Mouse (Mus musculus): ENCODE data around the gene Pgbd5.
"Not testable (repeated sequence)": the region's sequence is repeated elsewhere in the genome, so short reads cannot be mapped to it uniquely, and the experiment has no call there.

The Pgbd5 gene

DNA sequence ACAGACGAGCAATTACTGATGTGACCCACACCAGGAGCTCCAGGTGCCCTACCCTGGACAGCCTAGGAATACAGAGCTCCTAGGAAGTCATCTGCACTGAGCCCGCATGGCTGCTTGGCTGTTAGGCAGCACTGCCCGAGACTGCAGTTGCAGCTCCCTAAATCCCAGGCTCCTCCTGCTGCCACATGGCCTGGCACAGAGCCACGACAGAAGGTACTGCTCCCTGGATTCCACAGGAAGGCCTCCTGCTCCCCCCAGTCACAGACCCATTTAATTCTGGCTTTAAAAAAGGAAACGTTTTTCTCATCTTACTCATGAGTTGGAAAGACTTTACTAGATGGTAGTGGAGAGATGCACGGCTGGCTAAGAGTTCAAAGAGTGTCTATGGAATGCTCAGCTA lies 10.0 kb downstream of the Pgbd5 start:
- DNase-seq, result no peak

DNA sequence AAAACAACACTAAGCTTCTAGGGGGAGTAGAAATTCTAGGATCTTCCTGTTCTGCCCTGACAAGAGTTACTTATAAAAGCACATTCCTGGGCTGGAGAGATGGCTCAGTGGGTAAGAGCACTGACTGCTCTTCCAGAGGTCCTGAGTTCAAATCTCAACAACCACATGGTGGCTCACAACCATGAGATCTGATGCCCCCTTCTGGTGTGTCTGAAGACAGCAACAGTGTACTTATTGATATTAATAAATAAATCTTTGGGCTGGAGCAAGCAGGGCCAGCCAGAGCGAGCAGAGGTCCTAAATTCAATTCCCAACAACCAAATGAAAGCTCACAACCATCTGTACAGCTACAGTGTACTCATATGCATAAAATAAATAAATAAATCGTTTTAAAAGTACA lies 10.7 kb downstream of the Pgbd5 start:
- DNase-seq, result not testable (repeated sequence)

DNA sequence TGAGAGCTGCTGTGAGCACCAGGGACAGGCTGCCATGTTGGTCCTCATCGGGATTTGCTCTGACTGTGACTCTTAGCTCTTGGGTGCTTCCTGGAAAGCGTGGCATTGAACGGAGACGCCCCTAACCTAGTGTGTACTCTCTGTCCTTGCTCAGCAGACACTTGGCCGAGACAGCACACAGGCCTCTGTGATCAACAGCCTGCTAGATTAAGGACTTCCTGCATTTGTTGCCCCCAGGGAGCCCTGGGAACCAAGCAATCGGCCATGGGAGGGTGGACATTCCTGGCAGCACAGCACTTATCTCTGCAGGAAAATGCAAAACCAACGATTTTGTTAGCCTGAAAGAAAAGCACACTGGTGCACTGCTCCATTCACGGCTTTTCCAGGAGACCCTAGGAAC lies 18.0 kb downstream of the Pgbd5 start:
- DNase-seq, result no peak

DNA sequence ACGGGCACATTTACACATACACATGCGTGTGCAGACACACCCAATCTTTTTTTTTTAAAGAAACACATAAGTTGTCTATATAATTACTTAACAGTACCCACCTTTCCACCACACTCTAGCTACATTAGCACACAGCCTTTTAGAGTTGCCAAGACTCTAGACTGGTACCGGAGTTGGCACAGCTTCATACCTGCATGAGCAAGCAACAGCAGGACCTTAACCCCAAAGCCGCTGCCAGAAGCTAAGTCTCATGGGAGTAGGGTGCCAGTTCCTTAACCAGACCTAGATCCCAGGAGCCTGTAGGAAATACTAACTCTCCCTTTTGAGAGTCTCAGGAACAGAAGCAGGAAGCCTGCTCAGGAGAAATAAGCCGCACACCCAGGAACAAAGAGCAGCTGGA lies 20.5 kb downstream of the Pgbd5 start:
- DNase-seq, result no peak

DNA sequence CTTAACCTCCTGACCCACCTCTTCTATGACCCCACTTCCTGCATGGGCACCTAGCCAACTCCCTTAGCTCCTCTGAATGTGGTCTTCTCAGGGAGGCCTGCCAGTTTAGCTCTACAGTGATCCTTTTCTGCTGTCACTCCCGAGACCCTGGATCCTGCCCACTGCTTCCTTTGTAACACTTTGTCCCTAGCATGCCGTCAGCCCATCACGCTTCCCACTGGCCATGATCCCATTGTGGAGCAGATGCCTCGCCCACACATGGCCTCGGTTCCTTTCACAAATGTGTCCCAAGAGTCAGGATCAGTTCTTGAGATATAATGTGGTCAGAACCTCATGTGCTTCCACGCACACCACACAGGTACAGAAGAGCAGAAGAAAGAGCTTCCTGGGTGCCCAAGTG lies 21.3 kb downstream of the Pgbd5 start:
- DNase-seq, result no peak

DNA sequence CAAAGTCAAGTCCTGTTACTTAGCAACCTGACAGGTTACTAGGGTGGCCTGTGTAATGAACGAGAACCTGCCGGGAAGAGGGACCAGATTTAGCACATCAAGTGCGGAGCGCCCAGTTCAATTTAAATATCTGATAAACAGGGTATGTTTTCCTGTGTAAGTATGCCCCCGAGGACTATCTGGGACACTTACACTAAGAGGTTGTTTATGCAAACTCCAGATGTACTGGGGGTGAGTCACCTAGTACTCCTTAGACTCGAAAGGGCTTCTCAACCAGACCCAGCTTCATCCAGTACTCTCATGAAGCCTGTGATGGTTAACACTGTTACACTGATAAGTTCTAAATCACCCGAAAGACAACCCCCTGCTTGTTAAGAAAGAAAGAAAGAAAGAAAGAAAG lies 22.8 kb downstream of the Pgbd5 start:
- no peak for DNase-seq

DNA sequence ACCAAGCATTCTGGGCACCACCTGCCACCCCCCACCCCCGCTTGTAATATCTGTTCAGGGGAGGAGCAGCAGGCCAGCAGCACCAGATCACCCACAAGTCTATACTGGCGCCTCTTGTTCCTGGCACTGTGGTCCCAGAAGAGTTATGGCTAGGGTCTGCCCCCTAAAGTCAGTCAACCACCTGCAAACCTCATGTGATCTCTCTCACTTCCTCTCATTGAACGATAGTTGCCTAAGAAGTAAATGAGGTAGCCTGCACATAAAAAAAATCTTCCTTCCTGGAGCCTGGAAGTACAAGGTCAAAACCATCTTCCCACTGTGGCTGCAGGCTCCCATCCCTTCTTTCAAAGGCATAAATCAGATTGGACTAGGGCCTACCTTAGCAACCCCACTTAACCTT lies 23.7 kb downstream of the Pgbd5 start:
- DNase-seq, result no peak

DNA sequence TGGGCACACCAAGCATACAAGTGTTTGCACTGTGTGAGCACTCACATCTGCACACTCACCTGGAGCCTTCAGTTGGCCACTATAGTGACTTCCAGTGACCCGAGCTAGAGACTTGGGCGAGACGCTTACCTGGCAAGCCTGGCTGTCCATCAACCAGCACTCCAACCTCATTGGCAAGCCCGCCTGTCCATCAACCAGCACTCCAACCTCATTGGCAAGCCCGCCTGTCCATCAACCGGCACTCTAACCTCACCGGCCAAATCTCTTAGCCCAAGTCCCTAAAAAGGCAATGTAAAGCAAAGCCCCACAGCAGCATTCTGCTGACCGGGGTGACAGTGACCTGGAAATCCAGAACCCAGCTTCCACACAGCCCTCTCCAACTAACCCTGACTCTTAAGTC lies 24.5 kb downstream of the Pgbd5 start:
- peak; percentile 30 for DNase-seq

DNA sequence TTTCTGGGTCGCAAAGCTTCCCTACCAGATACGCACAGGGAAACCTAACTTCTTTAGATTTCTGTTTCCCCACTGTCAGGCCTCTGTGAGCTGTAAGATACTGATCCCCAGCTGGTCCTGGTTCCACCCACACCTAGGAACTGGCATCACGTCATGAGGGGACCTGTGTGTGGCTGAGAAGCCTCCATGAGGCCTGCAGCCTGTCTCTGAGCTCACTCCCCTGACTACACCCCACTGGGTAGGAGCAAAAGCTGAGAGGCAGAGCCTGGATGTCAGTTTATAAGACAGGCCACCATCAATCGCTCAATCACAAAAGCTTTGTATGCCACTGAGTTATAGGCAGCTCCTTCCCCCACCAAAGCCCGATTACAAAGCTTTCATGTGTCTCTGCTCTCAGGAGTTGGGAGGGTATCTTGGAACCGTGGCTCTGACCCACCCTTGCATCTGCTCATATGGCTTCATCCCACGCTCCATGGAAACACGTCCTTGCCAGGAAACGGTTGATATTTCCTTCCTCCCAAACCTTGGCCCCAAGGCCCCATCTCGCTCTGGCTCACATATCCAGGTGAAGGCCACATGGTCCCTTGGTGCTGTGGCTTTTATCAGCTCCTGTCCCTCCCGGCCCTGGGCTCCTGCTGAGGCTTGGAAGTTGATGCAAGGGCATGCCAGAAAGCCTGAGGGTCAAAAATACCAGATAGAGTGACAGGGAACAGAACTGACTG lies 26.1 kb downstream of the Pgbd5 start:
- DNase-seq, result no peak

DNA sequence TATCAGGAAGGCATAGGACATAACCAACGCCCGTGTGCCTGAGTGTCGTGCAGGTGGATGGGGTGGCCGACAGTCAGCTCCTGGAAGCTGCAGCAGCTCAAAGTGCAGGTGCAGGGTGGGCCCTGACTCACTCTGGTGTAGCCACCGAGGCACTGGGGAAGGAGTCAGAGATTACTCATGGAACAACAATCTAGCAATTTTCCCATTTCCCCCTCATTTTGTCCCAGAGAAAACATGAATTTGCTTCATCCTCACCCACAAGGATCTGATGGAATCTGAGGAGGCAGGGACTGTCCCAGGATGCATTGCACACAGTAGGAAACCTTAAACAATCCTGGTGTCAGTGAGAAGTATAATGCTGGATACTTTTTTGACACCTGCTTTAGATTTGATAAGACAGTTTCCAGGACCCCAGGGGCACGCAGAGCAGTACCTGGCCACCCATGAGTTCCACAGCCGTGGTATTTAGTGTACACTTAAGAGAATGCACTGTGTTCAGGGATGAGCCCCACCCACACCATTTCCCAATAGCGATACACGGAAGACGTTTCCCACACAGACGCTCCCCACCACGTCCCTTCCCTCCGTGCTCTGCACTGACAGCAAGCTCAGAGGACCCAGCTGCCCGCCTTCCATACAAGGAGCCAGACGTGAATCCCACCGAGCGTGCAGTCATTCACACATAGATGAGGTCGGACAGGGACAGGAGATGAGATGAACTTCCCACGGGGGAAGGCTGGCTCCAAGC lies 26.8 kb downstream of the Pgbd5 start:
- no peak for DNase-seq

DNA sequence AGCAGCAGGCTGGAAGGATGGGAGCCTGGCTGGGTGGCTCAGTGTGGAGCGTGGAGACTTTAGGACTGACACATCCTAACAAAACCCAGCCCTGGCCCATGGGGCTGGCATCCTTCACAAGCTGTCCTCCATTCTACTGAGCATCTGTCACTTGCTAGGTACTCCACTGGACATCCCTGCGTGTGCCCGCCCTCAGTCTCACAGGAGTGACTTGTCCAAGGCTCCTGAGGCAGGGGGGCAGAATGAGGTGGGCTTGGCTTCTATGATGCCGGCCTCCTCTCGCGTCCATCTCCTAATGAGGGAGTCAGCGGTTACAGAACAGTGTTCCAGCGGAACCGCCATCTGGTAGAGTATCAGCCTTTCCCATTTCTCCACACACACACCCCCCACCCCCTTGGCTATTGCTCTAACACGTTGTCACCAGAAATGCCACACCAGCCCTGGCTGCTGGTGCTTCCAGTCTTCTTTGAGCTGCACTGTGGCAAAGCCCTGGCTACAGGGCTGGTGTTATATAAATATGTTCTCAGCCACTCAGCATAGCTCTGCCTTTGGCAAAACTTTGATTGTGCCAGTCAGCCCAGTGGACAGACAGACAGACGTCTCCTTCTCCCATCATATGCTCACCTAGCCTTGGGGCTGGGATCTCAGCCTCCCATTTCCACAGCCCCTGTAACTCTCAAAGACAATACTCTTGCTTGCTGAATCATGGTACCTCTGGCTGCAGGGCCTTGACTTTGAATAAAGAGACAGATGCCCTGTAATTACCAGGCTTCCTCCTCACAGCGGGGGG lies 34.8 kb downstream of the Pgbd5 start:
- no peak for DNase-seq

DNA sequence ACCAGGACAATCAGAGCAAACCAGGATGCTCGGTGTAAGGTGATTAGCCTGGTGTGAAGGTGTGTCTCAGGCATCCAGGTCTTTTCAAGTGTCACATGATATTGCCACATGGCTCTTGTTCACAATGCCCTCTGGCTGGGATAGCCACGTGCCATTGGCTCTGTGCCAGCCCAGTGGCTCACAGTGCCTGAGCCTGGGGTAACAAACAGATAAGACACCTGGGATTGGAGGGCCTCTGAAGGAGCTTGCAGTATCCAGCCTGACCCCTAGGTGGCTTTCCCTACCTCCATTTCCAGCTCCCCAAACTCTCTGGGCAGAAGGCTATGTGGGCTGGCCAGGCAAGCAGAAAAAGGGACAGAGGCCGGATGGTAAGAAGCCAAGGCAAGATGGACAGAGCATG lies 35.6 kb downstream of the Pgbd5 start:
- DNase-seq, result peak; percentile 58

DNA sequence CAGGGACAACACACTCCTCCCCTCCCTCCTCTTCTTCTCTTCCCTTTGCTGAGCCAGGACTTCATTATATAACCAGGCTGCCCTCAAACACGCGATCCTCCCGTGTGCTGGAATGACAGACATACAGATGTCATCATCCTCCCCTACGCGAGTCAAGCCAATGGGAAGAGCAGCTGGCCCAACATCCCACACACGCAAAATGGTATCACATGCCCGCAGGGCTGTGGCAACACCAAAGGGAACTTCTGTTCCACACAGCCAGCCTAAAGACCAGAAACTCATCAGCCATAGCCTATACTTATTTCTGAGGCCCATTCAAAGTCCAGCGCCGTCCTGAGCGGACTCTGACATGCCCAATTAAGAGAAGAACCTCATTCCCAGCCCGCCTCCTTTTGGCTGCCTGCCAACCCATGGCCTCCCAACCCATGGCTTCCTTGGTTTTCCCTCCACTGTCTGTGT lies 40.0 kb downstream of the Pgbd5 start:
- DNase-seq, result no peak

DNA sequence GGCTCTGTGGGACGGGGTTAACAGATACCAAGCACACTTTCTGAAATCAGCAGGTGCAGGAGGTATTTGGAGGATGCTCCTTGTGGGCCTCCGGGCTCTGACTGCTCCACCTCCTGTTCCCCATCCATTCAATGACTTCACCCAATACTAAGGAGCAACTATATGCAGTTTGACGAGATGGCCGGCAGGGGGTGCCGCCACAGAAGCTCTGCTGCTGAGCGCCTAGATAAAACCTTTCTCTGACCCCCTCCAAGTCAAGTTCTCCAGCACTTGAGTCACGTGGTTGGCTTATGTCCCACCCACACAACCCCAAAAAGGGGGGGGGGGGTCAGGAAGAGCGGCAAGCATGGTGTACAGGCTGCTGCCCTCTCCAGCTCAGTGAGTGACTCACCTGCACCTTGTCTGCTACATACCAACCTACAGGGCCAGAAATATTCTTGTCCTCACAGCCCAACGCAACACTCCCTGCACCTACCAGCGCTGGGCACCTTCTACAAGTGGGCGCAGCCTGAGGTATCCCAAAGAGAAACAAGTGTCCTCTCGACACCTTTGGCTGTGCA lies 40.5 kb downstream of the Pgbd5 start:
- DNase-seq, result peak; percentile 67

DNA sequence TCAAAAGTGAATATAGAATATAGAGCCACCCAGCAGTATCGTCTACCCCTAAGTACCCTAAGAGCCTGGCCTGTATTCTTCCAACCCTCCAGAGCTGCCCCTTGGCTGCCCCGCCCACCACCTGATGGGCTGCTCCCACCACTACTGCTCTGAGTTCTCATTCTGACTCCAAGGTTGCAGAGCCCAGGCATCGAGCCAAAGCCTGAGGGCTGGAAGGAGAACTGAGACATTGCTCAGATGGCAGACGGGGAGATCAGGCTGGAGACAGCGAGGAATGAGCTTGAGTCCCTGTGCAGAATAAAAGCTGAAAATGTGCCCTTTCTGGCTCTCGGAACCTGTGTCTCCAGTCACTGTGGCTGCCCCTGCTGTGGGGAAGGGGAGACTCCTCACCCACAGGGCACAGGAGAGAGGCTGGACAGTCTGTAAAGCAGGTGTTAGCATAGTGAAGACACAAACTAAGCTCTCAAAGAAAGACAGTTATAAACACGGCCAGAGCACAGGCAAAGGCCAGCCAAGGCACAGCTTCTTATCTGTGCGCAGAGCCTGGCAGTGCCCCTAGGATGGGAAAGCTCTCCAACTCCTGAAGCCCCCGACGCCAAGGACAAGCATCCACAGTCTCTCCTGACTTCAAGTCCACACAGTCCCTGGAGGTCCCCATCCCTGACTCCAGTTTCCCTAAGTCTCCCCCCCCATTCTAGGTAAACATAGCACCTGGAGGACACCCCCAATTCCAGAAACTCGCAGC lies 42.0 kb downstream of the Pgbd5 start:
- DNase-seq, result no peak

DNA sequence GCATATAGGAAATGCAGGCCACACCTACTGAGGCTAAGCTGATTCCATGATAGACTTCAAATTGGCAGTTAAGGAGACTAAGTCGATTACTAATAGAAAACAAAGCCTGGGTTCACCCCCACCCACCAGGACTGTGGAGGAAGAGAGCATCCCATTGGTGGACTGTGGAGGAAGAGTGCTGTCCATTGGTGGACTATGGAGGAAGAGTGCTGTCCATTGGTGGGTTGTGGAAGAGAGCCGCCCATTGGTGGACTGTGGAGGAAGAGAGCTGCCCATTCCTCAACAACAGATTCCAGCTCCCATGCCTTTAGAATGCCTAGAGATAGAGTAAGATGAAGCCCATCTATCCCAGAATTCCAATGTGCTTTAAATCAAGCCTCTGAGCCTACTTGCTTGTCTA lies 42.9 kb downstream of the Pgbd5 start:
- DNase-seq, result no peak

DNA sequence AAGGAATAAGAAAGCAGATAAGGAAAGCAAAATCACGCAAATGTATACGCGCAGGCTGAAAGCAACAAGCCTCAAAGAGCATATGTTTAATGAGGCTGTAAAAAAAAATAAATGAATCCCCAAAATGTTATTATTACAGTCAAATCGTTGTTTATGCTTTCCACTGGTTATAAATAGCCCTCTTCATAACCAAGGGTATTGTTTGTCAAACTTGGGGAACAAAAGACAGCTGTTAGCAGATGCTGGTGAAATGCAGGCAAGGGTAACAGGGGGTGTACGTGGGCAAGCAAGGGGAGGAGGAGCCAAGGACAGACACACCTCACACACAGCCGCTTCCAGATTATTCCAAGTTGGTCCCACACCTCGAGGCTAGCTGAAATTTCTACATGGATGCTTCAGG lies 44.1 kb downstream of the Pgbd5 start:
- DNase-seq, result no peak

DNA sequence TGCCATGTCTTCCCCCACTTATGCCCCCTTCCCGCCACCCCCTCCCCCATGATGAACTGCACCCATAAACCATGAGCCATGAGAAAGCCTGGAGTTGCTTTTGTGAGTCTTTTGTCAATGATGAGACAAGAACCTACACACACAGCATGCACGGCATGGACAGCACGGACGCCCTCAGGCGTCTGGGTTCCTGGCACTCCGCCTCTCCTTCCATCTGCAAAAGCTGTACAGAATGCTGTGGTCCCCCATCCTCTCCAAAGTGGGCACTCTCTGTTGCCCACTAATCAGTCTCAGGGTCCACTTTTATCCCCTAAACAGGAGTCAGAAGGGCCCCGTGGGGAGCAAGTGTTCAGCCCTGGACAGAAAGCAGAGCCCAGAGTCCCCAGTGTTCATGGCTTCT lies 44.5 kb downstream of the Pgbd5 start:
- DNase-seq, result no peak

DNA sequence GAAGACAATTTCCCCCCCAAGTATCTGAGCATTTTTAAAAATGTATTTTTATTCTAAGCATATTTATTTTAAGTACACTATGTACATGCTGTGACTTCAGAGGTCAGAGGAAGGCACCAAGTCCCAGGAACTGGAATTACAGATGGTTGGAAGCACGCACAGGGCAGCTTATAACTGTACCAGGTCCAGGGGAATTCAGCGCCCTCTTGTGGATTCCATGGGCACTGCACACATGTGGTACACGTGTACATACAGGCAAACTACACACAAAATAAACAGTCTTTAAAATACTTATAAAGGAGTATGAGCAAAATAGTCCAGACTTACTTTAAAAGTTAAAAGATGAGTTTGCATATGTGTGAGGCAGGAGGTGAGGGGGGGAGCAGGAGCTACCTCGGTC lies 45.5 kb downstream of the Pgbd5 start:
- DNase-seq, result peak; percentile 42

DNA sequence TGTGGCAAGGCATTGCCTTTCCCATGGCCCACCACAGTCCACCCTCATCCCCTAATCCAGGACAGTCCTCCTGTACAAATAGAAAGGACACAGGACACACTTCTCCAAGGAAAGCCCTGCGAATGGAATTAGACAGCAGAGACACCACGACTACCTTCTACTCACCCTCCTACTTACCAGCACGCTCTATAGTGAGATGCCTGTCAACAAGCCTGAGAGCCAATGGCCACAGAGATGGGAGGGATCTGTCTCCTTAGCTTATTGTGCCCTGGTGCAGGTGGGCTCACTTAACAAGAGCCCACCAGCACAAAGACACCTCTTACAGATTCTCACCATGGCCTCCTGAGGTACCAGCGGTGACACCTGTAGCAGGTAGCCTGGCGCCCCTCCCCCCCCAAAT lies 46.4 kb downstream of the Pgbd5 start:
- DNase-seq, result no peak

DNA sequence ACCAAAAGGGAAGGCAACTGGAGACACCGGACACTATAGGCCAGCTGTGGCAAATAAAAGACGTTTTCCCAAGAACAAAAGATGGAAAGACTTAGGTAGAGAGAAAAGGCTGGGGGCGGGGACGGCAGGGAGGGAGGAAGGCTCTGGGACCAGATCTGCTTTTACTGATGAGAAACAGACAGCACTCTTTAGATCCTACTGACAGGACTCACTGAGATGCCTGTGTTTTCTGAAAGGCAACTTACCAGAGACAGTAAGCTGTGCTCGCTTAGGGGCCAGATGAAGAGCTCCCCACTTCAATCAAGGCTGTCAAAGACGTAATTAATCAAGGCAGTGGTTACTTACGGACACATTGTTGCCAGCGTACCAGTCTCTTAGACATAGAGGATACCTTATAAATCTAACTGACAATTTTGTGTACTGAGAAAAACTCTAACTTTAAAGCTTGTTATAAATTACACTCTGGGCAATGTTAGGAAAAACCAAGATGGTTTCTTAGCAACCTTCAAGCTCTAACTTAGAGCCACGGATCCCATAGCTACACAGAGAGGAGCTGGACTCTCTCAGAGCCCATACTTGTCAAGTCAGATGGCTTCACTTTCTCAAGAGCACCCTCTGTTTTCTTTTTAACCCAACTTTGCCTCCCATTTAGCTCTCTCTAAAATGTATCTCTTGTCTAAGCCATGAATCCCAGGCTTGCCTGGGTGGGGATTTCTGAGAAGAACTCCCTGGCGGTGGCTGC lies 47.0 kb downstream of the Pgbd5 start:
- no peak for DNase-seq

DNA sequence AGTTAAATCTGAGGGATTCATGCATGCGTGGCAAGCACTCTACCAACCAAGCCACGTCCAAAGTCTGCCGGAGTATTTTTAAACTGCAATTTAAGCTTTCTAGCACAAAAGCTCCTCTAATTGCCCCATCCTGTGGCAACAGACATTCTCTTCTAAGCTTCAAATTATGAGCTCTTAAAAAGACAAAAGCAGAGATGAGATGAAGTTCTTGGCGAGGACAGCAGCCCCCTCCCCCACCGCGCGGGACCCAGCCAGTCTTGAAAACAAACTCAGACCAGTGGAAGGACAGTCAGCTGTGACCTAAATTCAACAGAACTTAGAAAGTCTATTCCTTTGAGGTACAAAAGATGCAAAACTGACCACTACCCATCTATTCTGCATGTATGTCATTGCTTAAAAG lies 48.3 kb downstream of the Pgbd5 start:
- DNase-seq, result no peak
